Comparison of ENCODE assay signal across 22 mouse cellular contexts in the genomic region with DNA sequence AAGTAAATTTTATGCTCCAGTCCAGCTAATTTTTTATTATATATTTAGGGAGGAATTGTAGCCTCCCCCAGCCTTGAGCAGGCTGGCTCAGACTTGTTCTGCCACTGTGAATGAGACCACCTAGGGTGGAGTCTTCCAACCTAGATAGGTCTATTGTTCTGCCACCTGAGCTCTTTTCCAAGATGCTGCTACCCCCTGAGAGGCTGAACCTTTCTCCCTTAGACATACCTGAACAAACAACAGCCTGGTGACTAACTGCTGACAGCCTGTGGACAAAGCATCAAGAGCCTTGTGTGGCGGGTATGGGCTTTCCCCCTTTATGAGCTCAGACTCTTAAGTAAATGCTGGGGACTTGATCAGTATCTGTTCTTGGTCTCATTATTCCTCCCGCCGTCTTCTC. TPM values are rescaled to one million over a fixed set of nuclear protein-coding genes. Genes with fewer than 3 reads are reported as not detected.
DNase-seq lines count a peak whose midpoint lies in the region; ATAC-seq and TF ChIP-seq lines count a peak whose summit lies in the region.
"Not testable (repeated sequence)": the region's sequence is repeated elsewhere in the genome, so short reads cannot be mapped to it uniquely, and the experiment has no call there.
"Had no signal": no experiment of that assay in that cellular context is flagged by ENCODE, and none has a peak within 500 bp of the region (broad histone marks: within the 10 kb centered on the region; RNA-seq: fewer than 3 reads in every experiment).

No protein-coding gene starts in this region.

- not testable (repeated sequence) for TF ChIP-seq CTCF in ES-Bruce4 (IDR thresholded peaks at IDR 0.05; ENCODE audit: low read depth, low read length)

- H3K9me3 ChIP-seq in ES-Bruce4 (replicated peaks; ENCODE audit: control insufficient read depth, insufficient read depth, low read length, poor library complexity, severe bottlenecking); ES-E14 (ENCODE audit: control insufficient read depth, insufficient read depth, low read depth, low read length); intestine, embryonic 14.5 days (ENCODE audit: control insufficient read depth, low read length): not testable (repeated sequence)

- TF ChIP-seq EP300 in ES-Bruce4 (IDR thresholded peaks at IDR 0.05; ENCODE audit: insufficient read depth, low read depth, low read length), result not testable (repeated sequence)

- H3K27ac ChIP-seq in ES-Bruce4 (ENCODE audit: insufficient read depth, low read length), result 0 out of 2 replicates have a peak overlapping the region, but pooled peaks have one; percentile 36
- not testable (repeated sequence) for H3K27ac ChIP-seq in ES-E14 (ENCODE audit: insufficient read depth, low read depth, low read length, poor library complexity, severe bottlenecking); intestine, embryonic 14.5 days (ENCODE audit: low read depth)

- not testable (repeated sequence) for ATAC-seq in intestine, embryonic 14.5 days (replicated peaks; ENCODE audit: low FRiP score, low TSS enrichment, low read depth)

- not testable (repeated sequence) for H3K36me3 ChIP-seq in ES-Bruce4 (ENCODE audit: control insufficient read depth, insufficient read depth, low read length, poor library complexity, severe bottlenecking); ES-E14 (ENCODE audit: control insufficient read depth, insufficient read depth, low read length, poor library complexity, severe bottlenecking); intestine, embryonic 14.5 days (ENCODE audit: control insufficient read depth, insufficient read depth, low read length)

- not testable (repeated sequence) for H3K9ac ChIP-seq in ES-Bruce4 (ENCODE audit: low read depth, poor library complexity, severe bottlenecking); ES-E14 (ENCODE audit: insufficient read depth, low read depth, low read length, poor library complexity, severe bottlenecking); intestine, embryonic 14.5 days (ENCODE audit: low read length)

- not testable (repeated sequence) for H3K4me3 ChIP-seq in ES-Bruce4 (ENCODE audit: low read depth, low read length); ES-E14 (ENCODE audit: insufficient read depth in 1 of 2, low read depth in 1 of 2, low read length in 2 of 2, poor library complexity in 1 of 2, severe bottlenecking in 1 of 2); intestine, embryonic 14.5 days (ENCODE audit: low read depth, low read length)

- TF ChIP-seq POLR2A in ES-Bruce4 (IDR thresholded peaks at IDR 0.05; ENCODE audit: insufficient read depth, low read length), result not testable (repeated sequence)

- not testable (repeated sequence) for H3K4me1 ChIP-seq in ES-Bruce4 (ENCODE audit: control insufficient read depth, insufficient read depth, low read length); ES-E14 (ENCODE audit: control insufficient read depth in 2 of 2, insufficient read depth in 2 of 2, low read length in 2 of 2, poor library complexity in 1 of 2); intestine, embryonic 14.5 days (replicated peaks; ENCODE audit: control insufficient read depth, insufficient read depth, low read length)

- DNase-seq in ES-CJ7 (ENCODE audit: low read depth, low spot score) (peak; percentile 66), ES-E14 (ENCODE audit: low read depth, low spot score) (peak; percentile 22), R1 (ENCODE audit: low read depth, low spot score) (peak; percentile 52), ZHBTc4 (ENCODE audit: low read depth, low spot score) (peak; percentile 30)
- DNase-seq in heart, adult 11 months, result peak; percentile 70
- DNase-seq in intestine, embryonic 14.5 days (ENCODE audit: low spot score), result peak; percentile 10

- H3K27me3 ChIP-seq in ES-Bruce4 (ENCODE audit: control insufficient read depth, insufficient read depth, low read length, poor library complexity, severe bottlenecking); intestine, embryonic 14.5 days (replicated peaks; ENCODE audit: control insufficient read depth, insufficient read depth, low read length): not testable (repeated sequence)

- not testable (repeated sequence) for H3K4me2 ChIP-seq in intestine, embryonic 14.5 days (ENCODE audit: low read length)

- in situ Hi-C loops in ES-E14 (cut with MboI; ENCODE audit: low sequenced_read_pairs in 2 of 2, unreplicated experiment in 2 of 2), result not testable (repeated sequence)

- 81% methylated on average over 3 of the region's 3 CpGs for WGBS in intestine, embryonic 14.5 days

RNA-seq across cellular contexts. Expression of a gene that starts 54.0 kb away (rescaled TPM):
- not detected in 2 replicates for polyA plus RNA-seq in ES-Bruce4 (2011; ENCODE audit: insufficient read depth, insufficient read length, low read depth, missing spikeins)
- total RNA-seq in ES-E14 (2012; rRNA removed), result not detected in 2 replicates
- polyA plus RNA-seq in intestine, embryonic 14.5 days (2014; fragmentation: Nextera tagmentation; extraction: Ambion mirVana), result not detected in 2 replicates
- total RNA-seq: adrenal gland, adult 18-20 months; adrenal gland, adult 2 months; adrenal gland, adult 8-10 months; adrenal gland, postnatal 10 days; adrenal gland, postnatal 14 days; adrenal gland, postnatal 25 days; adrenal gland, postnatal 36 days; adrenal gland, postnatal 4 days; CH12.LX; G1E; MEL had no signal
- polyA plus RNA-seq: activated CD4-positive, CD25-positive, alpha-beta regulatory T cell, adult 4 months; adrenal gland, adult 2 months; C2C12; CD4-positive, CD25-positive, alpha-beta regulatory T cell, adult 4 months; G1E; Patski had no signal

Comparison
In these comparisons a context has a peak if more than half of its experiments do, and no peak if none do; other contexts are left out.
1. DNase-seq: peak in every context shown above with its lines; median percentile 70 in heart, adult 11 months; 66 in ES-CJ7; 52 in R1; 30 in ZHBTc4; 22 in ES-E14; 10 in intestine, embryonic 14.5 days.